Mouse (Mus musculus): ENCODE data around the gene Sox3. TPM values are rescaled to one million over a fixed set of nuclear protein-coding genes. Genes with fewer than 3 reads are reported as not detected.
A peak's percentile ranks its signal among the peaks of the same experiment; 100 is the strongest.

Gene Sox3
- polyA plus RNA-seq, 1 experiment from 2014 or later, result 3.4 TPM

DNA sequence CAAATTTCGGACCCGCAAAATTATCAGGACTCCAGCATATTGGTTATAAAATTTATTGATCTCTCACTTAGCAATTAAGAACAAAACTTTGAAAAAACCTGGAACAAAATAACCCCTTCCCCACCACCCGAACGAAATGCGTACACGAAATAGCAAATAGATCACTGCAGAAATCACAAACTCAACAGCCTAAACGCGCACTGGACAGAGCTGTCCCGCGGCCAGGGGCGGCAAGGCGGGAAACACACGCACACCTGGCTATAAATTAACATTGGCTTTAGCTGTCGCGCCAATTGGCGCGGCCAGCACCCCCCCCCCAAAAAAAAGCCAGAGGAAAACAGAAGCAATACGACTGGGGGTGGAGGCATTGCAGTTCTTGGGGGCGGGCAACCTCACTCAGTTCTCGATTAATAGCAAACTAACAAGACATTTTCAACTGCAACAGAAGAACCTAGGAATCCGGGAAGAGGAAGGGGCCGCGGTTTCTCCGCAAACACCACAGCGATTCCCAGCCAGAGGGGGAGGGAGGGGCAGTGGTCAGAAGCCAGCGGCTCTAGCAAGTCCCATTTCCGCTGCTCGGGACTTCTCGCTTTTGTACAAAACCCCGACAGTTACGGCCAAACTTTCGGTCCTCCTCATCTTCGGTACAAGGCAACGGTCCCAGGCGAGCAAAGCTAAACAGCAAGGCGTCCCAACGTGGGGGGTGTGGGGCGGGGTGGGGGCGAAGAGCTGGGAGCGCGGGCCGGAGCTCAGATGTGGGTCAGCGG is 1.7 kb downstream of the Sox3 start:
- H3K4me2 ChIP-seq (ENCODE audit: low read length), result peak overlapping the region; percentile 61
- peak overlapping the region; percentile 71 for H3K9ac ChIP-seq (ENCODE audit: low read length)
- peak overlapping the region; percentile 51 for H3K4me3 ChIP-seq (ENCODE audit: low read depth, low read length)
- H3K36me3 ChIP-seq (ENCODE audit: control insufficient read depth, insufficient read depth, low read length), result no peaks in the 10 kb centered on the region
- no peaks in the 10 kb centered on the region for H3K9me3 ChIP-seq (replicated peaks; ENCODE audit: control insufficient read depth, low read length)
- 29% methylated on average over 43 of the region's 43 CpGs for WGBS
- DNase-seq (ENCODE audit: low spot score) (no peak), ATAC-seq (no peak)
- H3K27ac ChIP-seq (ENCODE audit: low read depth, low read length), result peak overlapping the region; percentile 66; the same call in 1 of the 2 replicates
- 0 out of 2 replicates have a peak, but pooled peaks cover 2% of the 10 kb centered on the region for H3K4me1 ChIP-seq (ENCODE audit: control insufficient read depth, insufficient read depth, low read length)
- no peaks in the 10 kb centered on the region for H3K27me3 ChIP-seq (replicated peaks; ENCODE audit: control insufficient read depth, insufficient read depth, low read length)

DNA sequence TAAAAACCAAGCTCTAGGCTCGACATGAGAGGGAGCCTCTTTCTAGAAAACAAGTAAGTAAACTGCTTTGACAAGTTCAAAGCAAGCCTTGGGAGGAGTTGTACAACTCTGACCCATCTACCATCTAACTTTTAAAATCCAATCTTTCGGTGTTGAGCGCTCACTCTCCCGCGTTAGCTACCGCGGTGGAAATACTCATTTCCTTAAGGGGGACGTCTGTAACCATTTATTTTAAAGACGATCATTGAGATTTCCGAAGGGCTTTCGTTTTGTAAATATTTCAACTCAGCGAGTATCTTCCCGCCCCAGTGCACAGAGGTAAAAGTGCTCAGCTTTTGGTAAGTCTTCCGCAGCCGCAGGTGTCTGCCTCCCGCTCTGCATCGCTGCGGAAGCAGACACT is 2.6 kb downstream of the Sox3 start:
- no peak for ATAC-seq
- no peaks in the 10 kb centered on the region for H3K27me3 ChIP-seq (replicated peaks; ENCODE audit: control insufficient read depth, insufficient read depth, low read length)
- H3K4me2 ChIP-seq (ENCODE audit: low read length), result peak overlapping the region; percentile 61
- H3K9me3 ChIP-seq (replicated peaks; ENCODE audit: control insufficient read depth, low read length), result no peaks in the 10 kb centered on the region
- peak overlapping the region; percentile 71 for H3K9ac ChIP-seq (ENCODE audit: low read length)
- peak overlapping the region; percentile 51 for H3K4me3 ChIP-seq (ENCODE audit: low read depth, low read length)
- no peak overlapping the region for H3K27ac ChIP-seq (ENCODE audit: low read depth, low read length)
- no peaks in the 10 kb centered on the region for H3K36me3 ChIP-seq (ENCODE audit: control insufficient read depth, insufficient read depth, low read length)
- H3K4me1 ChIP-seq (ENCODE audit: control insufficient read depth, insufficient read depth, low read length), result 0 out of 2 replicates have a peak, but pooled peaks cover under 1% of the 10 kb centered on the region
- no peak for DNase-seq (ENCODE audit: low spot score)
- 31% methylated on average over 18 of the region's 18 CpGs for WGBS

DNA sequence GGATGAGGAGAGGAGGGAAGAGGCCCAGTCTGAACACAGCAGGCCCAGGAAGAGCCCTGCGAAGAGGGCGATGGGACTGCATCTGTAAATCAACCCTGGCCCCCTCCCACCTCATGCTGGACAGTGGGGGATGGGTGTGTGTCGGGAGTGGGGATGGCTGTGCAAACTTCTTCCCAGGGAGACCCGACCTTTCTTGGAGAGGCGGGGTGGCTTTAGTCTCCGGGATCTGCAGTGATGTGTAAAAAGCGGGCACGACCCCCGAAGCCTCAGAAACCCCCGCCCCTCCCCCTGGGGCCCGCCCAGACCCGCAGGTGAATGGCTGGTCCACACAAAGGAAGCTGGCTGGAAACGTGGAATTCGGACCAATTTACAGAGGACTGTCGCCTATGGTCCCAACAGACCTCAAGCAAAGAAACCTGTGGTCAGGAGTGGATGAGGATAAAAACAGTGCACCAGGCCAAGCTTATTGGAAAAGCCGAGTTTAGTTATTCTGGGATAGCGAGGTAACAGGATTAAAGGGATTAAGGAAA is 3.2 kb downstream of the Sox3 start:
- H3K27ac ChIP-seq (ENCODE audit: low read depth, low read length), result no peak overlapping the region
- WGBS, result 22% methylated on average over 17 of the region's 17 CpGs
- peak overlapping the region; percentile 71 for H3K9ac ChIP-seq (ENCODE audit: low read length)
- H3K36me3 ChIP-seq (ENCODE audit: control insufficient read depth, insufficient read depth, low read length), result no peaks in the 10 kb centered on the region
- H3K4me1 ChIP-seq (ENCODE audit: control insufficient read depth, insufficient read depth, low read length), result no peaks in the 10 kb centered on the region
- ATAC-seq, result no peak
- H3K4me2 ChIP-seq (ENCODE audit: low read length), result peak overlapping the region; percentile 61
- DNase-seq (ENCODE audit: low spot score), result no peak
- no peaks in the 10 kb centered on the region for H3K27me3 ChIP-seq (replicated peaks; ENCODE audit: control insufficient read depth, insufficient read depth, low read length)
- H3K4me3 ChIP-seq (ENCODE audit: low read depth, low read length), result peak overlapping the region; percentile 51
- no peaks in the 10 kb centered on the region for H3K9me3 ChIP-seq (replicated peaks; ENCODE audit: control insufficient read depth, low read length)

Data from forebrain, embryonic 14.5 days (tissue).